Mouse (Mus musculus): ENCODE measurements around the gene Lmx1b. TPM values are rescaled to one million over a fixed set of nuclear protein-coding genes. Genes with fewer than 3 reads are reported as not detected.

The Lmx1b gene
- total RNA-seq, 2 experiments from 2014 or later = 0.05 to 0.24 TPM

DNA sequence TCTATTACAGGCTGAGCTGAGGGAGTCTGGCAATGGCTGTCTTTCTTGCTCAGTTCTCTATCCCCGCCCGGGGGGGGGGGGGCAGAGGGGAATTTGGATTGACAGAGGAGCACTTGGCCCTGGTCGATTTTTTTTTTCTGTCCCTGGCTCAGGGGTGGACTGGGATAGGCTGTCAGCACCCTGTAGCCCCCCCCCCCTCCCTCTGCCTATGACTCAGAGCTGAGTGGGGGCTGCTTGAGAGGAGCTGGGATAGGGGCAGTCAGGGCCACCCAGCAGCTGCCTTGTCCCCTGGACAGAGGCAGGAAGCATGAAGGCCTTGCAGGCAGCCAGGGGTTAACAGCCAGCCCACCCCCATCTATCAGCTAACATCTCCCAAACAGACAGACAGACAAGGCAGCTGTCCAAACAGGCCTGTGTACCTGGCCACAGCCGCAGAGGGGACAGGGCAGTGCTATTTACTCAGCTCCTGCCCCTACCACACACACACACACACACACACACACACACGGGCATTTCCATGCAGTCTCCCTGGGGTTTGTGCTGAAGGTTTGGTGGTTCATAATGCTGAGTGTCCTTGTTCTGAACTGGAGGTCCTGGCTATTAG is 57.8 kb downstream of the Lmx1b start:
- DNase-seq = no peak

DNA sequence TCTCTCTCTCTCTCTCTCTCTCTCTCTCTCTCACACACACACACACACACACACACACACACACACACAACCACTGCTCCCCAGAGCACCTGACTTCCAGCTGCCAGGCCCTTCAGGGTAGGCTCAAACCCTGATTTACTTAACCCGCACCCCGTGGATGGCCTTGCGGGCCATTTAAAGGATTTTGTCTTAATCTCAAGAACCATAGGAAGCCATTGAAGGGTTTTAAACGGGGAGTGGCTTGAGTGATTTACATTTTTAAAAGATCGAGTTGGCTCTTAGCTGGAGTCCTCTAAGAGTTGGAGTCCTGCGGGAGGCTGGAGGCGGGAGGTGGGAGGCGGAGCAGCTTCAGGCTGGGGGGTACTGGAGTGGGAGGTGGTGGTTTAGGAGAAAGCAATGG is 58.4 kb downstream of the Lmx1b start:
- no peak for DNase-seq

DNA sequence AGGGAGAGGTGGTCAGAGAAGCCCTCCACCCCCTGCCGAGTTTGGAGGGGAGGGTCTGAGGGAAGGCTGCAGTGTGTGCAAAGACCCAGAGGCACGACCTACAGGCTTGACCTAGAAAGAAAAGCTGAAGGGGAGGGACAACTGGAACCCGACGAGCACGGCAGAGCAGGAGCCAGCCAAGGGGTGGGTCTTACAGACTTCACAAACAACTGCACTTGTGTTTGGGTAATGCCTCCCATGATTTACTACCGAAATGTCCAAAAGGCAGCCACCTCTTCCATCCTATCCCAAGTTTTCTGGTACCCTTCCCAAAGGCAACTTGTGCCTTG is 58.9 kb downstream of the Lmx1b start:
- no peak for DNase-seq

DNA sequence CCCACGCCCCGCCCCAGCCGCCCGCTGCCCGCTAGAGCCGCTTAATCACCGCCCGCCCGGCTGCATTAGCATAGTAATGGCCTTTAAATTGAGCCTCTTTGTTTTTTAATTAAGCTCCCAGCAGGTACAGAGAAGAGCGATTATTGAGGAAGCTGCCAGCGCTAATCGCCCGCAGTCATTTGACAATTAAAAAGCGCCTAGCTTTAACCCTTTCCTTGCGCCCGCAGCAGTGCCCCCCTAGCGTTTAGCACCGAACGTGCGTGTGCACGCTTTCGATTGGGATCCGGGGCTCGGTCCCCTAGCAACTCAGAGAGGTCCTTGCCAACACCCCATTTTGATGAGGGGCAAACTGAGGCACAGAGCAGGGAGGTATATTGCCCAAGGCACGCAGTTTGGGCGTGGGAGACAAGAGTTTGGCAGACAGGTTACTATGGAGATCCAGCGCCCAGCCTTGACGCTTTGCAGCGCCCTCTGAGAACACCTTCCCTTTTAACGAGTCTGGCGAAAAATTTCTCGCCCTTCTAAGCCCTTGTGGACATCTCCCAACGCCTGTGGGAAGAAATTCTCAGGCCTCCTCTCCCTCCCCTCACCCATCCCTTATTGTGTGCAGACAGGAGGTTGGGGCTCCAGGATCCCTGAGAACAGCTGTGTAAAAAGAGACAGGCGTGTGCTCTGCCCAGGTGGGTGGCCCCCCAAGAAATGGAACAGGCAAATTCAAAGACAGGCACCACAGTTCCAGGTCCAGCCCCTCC is 59.4 kb downstream of the Lmx1b start:
- no peak for DNase-seq

DNA sequence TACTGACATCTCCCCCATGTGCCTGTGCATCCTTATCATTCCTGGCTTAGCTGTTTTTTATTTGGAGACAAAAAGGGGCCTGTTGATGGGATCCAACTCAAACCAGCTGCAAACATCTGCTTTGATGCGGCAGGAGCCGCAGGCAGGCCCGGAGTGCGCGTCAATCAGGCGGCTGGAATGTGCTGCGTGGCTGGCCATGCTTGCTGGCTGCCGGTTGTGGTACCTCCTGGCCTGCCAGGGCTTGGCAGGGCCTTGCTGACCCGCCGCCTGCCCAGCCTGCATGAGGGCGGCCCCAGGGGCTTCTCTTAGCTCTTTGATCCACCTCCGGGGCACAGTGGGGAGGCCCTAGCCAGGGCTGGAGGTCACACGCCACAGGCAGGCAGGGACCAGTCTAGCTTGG is 64.9 kb downstream of the Lmx1b start:
- no peak for DNase-seq

DNA sequence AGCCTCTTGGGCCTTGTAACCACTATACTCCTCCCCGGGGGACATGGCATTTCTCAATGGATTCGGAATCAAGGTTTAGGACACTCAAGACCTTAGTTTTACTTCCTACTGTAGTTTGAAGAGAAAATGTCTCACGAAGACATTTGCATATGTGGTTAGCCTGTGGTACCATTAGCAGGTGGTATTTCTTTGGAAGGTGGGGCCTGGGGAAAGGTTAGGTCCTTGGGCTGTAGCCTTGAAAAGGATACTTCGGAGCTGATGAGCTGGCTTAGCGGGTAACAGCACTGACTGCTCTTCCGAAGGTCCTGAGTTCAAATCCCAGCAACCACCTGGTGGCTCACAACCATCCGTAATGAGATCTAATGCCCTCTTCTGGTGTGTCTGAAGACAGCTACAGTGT is 67.2 kb downstream of the Lmx1b start:
- no peak for DNase-seq

DNA sequence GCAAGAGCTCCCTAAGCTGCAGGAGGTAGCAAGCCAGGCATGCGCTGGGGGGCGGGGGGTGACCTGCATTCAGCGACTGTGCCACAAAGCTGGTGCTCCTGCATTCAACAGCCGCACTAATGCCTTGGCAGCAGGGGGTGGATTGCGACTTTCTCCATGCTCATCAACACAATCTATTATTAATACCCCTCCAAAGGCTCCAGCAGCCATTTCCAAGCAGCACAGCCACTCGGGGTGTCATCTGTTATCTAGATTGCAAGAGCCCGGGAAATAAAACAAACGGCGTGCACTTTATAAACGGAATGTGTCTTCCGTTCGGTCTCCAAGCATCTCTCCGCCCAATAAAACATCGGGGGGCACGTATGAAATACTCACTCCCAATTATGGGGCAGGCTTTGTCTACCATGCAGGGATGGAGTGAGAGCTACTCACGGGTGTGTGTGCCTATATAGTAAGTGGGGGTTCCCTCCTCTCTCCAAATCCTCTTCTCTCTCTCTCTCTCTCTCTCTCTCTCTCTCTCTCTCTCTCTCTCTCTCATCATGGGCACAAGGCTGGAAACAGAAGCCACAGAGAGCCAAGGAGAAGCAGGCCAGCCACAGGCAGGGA is 69.0 kb downstream of the Lmx1b start:
- no peak for DNase-seq

DNA sequence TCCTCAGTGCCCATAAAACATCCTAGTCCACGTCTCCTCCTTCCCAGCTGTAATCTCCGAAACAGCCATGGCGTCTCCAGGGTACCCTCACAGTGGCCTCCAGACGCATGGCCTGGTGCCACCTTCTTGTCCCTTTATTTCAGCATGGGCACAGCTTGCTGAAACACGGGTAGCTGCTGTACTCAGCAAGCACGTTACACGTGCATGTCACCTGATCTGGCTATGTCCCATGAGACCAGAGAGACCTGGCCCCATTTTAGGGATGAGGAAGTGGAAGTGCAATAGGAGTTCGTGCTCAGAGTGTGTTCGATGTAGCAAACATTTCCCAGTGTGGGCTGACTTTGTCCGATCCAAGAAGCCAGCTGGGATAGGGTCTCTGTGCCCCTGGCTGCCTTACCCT is 70.6 kb downstream of the Lmx1b start:
- DNase-seq = no peak

DNA sequence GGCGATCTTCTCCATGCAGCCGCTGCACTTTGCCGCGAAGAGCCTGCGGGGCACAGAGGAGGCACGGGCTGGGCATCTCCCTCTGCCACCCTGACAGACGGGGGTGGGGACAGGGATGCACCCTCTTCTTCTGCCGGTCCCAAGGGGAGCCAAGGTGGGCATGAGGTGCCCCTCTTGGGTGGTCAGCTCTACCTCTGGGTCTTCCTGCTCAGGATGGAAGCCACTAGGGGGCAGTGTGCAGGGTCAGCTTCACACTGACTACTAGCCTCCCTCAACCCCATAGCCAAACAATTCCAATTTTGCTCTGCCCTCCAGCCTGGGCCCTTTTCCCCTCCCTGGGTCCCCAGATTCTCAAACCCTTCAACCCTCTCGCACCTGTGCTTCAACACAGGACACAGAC is 71.1 kb downstream of the Lmx1b start:
- no peak for DNase-seq

DNA sequence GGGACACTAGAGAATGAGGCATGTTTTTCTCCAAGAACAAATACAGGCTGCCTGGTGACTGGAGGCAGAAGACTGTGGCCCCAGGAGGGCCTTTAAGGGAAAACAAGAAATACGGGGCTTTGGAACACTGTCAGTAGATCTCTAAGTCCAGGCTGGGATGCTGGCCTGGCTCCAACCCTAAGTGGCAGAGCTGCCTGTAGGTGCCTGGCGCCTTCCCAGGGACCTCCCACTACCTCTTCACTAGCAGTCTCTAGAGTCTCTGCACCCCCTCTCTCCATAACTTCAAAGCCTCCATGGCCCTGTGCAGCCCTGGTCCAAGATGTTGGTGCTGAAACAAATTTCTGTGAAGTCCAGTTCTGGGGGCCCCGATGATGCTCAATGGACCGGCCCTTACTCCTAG is 74.4 kb downstream of the Lmx1b start:
- DNase-seq = no peak

DNA sequence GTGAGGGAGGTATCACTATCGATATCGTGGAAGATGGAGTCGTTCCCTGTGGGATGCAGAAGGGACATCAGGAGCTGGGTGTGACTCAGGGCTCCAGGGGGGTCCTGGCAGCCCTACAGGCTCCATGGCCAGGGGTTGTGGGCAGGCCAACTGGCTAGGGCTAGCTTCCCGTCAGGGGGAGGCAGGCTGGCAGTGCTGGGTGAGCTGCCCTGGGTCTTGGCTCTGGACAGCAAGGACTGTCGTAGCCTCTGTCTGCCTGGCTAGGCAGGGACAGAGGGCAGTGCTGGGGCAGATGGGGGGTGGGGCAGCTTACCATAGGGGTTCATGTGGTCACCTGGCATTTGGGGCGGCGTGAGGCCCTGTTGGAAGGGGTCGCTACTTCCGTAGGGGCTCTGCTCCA is 75.6 kb downstream of the Lmx1b start:
- no peak for DNase-seq

DNA sequence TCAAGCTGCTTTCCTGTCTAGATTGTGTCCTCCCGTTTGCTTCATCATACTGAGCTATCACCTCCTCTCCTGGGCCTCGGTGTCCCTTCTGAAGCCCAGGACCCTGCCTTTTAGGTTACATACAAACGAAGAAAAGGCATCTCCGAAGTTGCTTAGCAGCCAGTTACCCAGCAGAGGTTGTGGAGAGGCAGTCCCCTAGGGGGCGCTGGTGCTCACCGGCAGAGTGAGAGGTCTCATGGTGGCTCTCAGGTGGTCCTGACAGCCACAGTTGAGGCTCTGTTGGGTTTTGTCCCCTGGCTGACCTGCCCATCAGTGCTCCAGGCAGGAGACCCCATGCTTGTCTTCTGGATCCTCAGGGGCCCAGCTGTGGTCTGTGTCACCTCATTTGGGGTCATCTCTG is 80.6 kb downstream of the Lmx1b start:
- DNase-seq = no peak

DNA sequence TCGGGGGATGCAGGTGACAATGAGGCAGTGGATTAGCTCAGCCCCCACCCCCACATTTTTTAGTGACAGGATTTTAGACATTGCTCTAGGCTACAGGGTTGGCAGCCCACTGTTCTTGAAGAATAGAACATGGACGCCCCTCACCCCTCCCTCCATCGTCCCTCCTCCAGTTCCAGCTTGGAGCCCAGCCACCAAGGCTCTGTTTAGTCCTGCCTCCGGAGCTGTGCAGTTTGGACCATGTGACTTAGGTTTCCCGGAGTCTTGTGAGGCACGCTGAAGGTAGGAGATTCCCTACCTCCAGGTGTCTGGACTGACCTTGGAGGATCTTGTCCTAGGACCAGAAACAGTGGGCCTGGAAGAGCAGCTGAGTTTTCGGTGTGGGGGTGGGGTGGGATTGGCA is 81.0 kb downstream of the Lmx1b start:
- no peak for DNase-seq

DNA sequence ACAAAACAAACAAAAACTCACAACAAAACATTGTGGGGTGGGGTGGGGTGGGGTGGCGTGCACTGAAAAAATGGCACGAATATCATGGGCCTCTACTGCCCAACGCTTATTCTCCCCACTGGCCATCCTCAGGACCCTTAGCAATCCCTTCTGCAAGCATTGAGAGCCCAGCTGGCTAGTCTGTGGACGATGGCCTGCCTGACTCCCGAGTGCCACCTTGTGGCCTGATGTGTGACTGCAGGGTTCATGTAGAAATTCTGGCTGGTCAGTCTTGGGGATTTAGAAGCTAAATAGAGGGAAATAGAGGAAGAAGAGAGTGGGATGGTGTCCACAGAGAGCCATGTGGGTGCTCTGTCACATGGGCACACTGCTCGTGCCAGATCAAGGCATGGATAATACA is 82.1 kb downstream of the Lmx1b start:
- peak; percentile 40 for DNase-seq

DNA sequence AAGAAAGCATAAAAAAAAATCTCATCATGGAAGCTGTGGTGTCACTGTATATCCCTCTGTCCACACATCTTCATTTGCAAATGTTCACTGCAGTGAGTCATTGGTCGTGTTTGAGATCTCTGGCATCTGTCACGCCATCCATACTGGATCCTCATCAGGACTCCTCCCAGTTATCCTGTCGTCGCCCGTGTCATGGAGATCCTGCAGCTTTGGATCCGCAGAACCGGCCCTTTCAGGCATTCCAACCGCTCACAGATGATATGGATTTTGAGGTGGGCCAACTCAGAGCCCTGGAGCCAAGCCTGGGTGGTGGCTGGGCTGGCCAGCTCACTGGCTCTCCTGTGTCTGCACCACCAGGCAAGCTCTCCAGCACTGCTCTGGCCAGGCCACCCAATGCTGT is 84.7 kb downstream of the Lmx1b start:
- no peak for DNase-seq

DNA sequence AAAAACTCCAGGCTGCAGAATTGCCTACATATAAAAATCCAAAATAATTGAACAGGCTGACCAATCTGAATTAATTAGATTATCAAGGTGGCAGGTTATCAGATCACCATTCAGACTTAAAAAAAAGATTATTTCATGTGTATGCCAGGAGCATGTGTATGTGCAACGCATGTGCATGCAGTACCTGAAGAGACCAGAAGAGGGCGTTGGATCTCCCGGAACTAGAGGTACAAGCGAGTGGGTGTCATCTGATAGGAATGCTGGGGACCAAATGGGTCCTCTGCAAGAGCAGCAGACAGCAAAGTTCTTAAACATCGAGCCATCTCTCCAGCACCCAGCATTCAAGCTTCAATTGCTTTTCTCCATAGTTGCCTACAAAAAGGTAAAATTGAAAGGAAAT is 87.6 kb downstream of the Lmx1b start:
- DNase-seq = no peak

DNA sequence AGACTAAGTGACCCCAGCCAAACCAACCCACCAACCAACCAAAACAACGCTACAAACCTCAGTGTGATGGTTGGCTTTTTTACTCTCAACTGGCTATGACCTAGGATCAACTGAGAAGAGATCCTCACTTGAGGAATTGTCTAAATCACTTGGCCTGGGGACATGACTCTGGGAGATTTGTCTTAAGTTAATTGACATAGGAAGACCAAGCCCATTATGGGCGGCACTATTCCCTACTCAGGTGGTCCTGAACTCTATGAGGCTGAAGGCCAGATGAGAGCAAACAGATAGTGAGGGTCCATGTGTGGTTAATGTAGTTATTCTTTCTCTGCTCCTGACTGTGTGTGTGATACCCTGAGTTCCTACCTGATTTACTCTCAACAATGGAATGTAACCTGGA is 92.7 kb downstream of the Lmx1b start:
- DNase-seq = no peak

DNA sequence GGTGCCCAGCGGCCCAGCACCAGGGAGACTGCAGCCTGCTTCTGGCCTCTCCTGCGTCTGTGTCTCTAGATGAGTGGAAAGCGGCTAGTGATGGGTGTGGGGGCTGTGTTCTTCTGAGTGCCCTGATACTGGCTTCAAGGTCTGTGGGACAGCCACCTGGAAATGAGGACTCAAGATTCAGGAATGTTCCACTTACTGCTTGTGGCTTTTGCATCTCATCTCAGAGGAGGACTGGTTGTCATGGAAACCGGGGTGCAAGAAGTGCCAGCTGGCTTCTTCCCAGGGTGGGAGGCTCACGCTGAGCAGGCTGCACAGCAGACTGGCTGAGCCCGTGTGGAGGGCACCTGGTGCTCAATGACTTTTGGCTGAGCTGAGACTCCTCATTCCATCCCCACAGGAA is 93.4 kb downstream of the Lmx1b start:
- DNase-seq = no peak

DNA sequence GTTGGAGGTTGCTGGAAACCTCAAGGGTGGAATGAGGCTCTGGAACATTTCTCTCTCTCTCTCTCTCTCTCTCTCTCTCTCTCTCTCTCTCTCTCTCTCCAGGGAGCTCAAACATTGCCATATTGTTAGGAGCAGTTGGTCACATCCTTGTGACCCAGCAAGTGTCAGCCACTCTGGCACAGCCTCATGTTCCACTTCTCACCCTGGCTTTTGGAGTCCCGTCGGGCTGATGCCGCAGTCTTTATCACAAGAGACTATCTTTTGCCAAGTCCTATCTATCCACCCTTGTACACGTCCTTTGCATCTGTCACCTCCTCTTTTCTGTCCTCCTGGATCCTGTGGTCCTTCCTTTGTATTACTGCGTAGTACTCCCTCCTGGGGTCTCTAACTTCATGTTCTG is 94.3 kb downstream of the Lmx1b start:
- no peak for DNase-seq

DNA sequence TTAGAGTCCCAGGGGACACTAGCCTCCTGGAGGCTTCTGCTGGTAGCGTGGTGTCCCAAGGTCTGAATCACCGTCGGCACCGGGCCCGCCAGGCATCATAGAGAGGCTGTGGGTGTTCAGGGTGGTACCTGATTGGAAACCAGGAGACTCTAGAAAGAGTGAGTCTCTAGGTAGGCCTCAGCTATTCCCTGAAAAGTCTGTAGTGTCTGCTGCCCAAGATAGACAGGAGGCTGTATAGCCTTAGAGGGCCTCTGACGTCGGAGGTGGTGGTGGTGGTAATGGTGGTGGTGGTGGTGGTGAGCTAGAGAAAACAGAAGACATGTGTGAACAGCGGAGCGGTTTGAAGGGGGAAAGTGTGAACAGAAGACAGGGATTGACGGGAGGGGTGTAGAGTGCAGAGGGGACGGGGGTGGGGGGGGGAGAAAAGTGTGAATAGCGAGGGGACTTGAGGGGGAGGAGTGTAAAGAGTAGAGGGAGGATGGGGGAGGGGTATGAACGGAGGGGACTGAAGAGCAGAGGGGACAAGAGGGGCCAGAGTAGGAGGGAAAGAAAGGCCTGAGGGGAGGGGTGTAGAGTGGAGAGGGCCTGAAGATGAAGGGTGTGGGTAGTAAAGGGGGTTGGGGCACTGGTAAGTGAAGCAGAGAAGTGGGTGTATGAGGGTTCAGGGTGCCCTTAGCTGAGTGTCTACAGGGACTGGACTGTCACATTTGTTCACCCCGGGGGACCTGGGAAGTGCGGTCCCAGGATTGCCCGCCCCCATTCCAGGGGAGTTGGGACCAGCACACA is 95.3 kb downstream of the Lmx1b start:
- no peak for DNase-seq

DNA sequence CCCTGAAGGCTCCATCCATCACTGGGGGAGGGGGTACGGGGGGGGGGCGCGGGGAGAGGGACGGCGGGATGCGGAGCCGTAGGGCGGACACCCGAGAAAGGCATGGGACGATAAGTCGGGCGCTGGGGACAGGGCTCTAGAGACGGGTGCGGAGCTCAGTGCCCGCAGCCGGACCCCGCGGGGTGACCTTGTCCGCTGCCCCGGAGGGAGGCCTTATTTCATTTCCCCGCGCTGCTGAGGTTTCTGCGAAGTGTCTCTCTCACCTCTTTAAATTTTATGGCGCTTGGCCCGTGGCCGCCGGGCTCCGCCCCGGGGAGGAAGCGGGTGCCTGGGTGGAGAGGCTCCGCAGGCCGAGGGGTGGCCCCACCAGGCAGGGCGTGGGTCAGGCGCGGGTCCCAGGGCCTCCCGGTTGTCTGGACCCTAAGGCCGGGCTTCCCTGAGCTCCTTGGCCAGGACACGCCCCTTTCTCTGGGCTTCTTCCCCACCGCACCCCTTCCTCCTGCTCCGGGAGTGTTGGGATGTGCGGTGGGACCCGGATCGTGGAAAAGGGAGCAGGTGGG is 96.0 kb downstream of the Lmx1b start:
- no peak for DNase-seq

DNA sequence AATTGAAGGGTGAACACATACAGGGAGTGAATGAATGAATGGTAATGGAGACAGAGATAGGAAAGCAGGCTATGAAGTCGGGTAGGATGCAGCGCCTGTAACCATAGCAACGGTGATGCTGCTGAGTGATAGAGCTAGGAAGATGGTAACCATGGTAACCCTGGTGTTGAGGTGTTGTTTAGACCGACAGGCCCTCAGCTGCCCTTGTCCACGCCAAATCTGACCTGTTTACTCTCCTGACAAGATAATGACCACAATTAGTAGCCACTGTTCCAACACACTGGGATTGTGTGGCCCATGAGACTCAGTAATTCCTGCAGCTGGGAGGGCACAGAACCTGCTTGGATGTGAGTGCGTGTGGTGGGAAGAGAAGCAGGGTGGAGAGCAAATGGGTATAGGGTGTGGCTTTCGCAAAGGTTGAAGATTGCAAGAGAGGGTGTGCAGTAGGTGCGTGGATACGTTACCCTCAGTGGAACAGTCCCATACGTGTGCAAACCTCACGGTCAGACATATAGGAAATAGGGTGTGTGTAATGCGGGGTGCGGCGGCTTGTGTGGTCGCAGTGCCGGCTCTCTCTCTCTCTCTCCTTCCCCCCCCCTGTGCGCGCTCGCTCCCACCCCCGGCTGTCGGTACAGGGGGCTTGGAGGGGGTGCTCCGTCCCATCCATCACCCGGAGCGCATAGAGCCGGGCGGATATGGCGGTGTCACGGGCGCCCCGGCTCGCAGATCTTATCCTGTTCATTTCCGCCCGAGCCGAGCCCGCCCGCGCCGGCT is 96.7 kb downstream of the Lmx1b start:
- no peak for DNase-seq

All from gastrocnemius, postnatal 25 days (tissue).